Mouse (Mus musculus) brain, embryonic 14.5 days (tissue): ENCODE measurements around the gene Mybph.

Experiments
- CTCF ChIP-seq: fragments of 200-500 bp; IDR thresholded peaks from 2 replicates; pipeline ENCODE4 v1.5.1; 2012; ENCODE audit warnings: inconsistent platforms, mild to moderate bottlenecking, moderate library complexity, borderline replicate concordance; ENCODE audit not compliant: insufficient read depth, insufficient read length; ENCODE audit errors: extremely low read depth
- POLR2A ChIP-seq: fragments of 200-500 bp; IDR thresholded peaks from 2 replicates; pipeline ENCODE4 v1.6.1; 2012; ENCODE audit warnings: mild to moderate bottlenecking, inconsistent platforms, borderline replicate concordance; ENCODE audit not compliant: poor library complexity, insufficient read depth, insufficient read length, severe bottlenecking; ENCODE audit errors: extremely low read depth

GRCm38 (mm10) chr1:134211043-134211442 is 17.8 kb downstream of the Mybph start:
- TF ChIP-seq CTCF: no peak
- no peak for TF ChIP-seq POLR2A
